Mouse (Mus musculus): ENCODE results near the gene Mlip.

DNA sequence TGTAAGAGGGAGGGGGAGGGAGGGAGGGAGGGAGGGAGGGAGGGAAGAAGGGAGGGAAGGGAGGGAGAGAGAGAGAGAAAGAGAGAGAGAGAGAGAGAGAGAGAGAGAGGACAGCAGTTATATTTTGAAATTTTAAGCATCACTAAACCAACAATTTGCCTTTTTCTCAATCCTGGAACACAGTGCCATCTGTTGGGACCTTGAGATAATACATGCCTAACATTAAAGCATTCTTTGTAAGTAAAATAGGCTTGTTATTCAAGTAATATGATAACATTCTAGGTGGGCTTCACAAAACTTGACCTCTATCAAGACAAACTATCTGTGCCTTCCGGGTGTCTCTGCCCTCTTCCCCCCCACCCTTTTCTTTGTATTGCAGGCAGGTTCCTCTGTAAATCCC lies 34.0 kb upstream of the Mlip start:
- TF ChIP-seq GATA1 (IDR thresholded peaks at IDR 0.05; ENCODE audit: borderline replicate concordance, low read length) (no peak), FLI1 (IDR thresholded peaks at IDR 0.05; ENCODE audit: low read length) (no peak)
